Mouse (Mus musculus) gonadal fat pad, adult 2 months (tissue): Measurements from ENCODE around the gene Rrp7a. TPM values are rescaled to one million over a fixed set of nuclear protein-coding genes. Genes with fewer than 3 reads are reported as not detected.

Source experiments
- DNase-seq: peaks from one replicate; pipeline ENCODE4 v3.0.0-alpha.2; 2012; ENCODE audit warnings: low read depth
- polyA plus RNA-seq: library from polyadenylated mRNA; depleted of rRNA; stranded (reverse); fragments of >200 nt; gene quantifications from 2 replicates; pipeline ENCODE4 v1.2.3, GENCODE M21; 2012

Gene Rrp7a
- polyA plus RNA-seq, 1 experiment: 96.7 TPM

DNA sequence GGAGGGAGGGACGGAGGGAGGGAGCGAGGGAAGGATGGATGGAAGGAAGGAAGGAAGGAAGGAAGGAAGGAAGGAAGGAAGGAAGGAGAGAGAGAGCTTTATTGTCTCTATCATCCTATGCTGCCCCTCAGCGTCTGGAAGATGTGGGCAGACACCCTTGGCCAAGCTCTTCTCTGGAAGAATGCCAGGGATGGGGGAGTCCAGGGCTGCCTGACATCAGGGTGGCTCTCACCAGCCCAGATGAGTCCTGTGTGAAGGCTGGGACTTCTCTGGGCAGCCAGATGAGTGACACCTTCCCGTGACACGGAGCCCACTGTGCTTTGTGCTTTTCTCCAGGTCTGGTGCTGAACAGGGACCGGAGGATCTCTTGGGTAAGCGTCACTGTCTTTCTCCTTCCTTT is 10.7 kb downstream of the Rrp7a start:
- DNase-seq: no peak

DNA sequence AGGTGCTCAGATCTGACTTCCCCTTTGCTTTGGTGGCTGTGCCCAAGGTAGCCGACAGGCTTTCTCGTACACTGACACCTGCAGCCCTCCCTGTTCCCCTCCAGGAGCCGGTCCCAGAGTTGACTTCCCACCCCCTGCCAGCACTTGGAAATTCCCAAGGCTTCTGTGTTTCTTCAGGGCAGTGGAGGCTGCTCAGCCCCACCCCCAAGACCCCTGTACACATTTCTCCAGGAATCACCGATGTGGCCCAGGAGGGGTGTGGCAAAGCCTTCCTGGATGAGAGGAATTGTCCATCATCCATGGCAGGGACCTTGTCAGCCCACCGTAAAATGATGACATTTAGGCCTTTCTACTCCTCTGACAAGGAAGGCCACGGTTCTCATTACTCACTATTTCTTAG is 11.3 kb downstream of the Rrp7a start:
- DNase-seq: no peak

DNA sequence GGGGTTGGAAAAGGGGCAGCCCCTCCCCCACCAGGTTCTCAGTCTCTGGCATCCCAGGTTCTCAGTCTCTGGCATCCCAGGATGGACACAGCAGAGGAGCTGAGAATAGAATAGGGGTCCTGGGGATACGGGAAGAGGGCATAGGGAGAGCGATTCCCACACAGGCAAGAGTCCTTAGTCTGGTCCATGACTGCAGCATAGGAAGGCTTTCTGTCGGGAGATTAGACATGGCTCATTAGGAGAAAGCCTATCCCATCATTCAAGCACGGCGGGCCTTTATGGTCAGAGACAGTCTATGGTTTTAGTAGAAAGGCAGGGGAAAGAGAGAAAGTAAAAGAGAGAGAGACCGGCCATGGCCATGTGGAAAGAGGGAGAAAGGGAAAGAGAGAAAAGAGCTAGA is 14.8 kb downstream of the Rrp7a start:
- no peak for DNase-seq

DNA sequence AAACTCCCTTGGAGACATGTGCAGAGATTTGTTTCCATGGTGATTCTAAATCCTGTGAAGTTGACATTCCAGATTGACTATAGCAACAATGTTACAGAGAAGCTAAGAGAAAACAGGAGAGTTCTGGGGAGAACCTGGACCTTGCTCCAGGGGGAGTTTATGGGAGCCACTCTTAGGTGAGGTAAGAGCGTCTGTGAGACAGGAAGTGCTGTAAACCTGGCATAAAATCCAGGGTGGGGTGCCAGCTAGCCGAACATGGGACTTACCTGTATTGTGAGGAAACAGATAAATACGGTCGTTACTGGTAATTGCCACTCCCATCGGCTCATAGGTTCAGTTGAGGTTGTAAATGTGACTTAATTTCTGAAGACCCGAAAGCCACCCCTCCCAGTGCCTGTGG is 16.2 kb downstream of the Rrp7a start:
- no peak for DNase-seq

DNA sequence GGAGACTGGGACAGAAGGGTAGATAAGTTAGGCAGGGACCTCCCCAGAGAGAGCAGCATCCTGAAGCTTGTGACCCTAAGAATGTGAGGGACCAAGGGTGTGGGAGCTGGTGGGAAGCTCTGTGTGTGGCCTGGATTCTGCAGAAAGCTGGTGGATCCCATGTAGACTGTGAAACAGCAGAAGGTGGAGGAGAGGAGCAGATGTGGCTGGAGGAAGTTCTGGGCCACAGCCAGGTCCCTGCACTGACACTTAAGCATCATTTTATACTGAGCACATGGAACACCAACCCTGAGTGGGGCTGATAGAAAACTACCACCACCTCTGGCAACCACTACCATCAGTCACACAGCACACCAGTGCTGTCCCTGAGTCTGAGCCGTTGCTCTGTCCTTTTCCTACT is 19.5 kb downstream of the Rrp7a start:
- DNase-seq: no peak

DNA sequence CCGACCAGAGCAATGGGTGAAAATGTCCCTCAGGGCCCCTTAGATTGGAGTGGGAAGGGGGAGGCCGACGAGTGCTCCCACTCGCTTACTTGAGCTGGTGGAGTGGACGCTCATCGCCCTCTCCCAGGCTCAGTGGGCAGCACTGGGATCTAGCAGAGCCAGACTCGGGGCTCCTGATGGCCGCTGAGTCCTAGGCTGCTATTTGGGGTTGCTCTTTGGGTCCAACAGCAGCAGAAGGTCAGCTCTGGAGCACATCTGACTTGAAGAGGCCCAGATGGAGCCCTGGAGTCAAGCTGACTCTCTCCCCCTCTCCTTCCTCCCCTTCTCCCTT is 22.3 kb downstream of the Rrp7a start:
- DNase-seq: no peak

DNA sequence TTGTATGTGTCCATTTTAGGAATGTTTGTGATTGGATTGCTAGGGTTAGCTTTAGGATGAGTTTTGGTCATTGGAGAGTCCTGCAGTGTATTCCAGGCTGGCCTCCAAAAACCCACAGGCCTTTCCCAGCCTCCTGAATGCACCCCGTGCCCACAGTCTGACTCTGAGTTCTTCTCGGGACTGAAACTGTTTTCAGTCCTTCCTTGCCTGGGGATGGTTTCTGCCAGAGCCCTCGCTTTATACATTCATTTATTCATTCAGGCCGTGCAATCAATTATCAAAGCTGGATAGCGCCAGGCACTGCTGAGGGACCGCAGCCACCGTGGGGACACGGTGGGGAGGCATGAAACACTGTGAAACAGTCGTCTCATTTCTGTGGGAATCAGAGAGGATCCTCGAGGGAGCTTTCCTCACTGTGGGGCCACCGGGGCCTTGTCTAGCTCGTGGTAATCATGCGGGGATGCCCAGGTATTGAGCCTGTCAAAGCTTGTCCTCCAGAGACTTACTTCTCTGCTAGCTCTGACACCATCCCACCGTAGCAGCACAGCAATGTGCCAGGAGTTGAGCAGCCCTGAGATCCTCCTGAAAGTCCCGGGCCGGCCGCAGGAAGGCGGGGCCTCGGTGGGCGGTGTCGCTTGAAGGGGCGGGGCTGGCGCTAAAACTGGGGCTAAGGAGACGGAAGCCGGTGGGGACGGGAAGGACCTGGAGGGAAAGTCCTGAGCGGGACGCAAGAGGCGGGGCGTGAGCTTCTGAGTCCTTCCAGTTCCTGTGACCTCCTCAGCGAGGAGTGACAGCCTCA is 22.9 kb downstream of the Rrp7a start:
- no peak for DNase-seq

DNA sequence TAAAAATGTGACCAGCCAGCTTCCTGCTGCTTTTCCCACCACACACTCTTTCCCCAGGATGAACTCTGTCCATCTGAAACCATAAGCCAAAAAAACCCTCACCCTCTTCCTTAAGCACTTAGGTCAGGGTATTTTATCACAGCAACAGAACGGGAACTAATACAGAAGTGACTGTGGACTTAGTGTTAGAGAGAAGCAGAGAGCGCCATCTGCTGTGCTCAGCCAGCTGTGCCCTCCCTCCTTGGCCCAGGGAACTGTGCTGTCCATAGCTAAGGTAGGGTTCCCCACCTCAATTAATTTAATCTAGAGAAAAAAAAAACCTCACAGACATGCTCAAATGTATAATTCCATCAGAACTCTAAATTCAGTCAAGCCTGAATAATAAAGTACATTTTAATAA is 26.7 kb downstream of the Rrp7a start:
- DNase-seq: no peak

DNA sequence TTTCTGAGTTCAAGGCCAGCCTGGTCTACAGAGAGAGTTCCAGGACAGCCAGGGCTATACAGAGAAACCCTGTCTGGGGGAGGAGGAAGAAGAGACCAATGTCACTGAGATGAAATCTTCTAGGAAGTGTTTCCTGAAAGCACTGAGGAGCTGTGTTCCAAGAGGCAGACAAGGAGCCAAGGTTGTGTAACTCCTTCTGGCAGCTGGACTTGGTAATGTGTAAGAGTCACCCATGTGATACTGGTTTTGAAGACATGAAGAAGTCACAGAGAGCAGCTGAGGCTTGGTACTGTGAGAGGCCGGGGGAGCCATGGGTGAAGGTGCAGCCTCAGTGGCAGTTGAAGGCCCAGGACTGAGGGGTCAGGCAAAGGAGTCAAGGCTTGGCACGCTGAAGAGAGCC is 28.9 kb downstream of the Rrp7a start:
- peak; percentile 96 for DNase-seq

DNA sequence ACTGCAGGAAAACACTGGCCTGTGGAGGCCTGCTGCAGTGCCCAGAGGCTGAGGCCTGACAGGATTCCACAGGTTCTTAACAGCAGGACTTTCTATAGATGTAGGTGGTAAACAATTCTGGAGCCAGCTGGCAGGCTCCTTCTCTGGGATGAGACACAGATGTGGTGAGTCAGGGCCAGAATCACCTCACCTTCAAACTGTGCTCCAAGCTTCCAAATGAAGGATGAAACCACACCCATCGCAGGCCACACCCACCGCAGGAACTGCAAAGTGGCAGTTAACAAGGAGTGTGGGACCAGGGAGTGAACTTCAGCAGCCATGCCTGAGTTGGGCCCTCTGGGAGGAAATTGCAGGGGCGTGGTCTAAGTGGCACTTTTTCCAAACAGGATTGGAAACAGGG is 31.7 kb downstream of the Rrp7a start:
- DNase-seq: peak; percentile 98

DNA sequence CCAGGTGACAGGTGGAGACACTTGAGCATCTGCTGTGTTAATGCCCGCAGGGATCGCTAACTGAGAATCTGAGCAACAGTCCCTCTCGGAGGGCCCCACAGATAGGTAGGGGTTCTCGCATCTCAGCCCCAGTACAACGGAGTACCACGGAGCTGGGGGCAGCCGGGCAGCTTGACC is 33.3 kb downstream of the Rrp7a start, which contains the start of gene Serhl:
Serhl (plus strand) TSS at position 78 of the 177 bp plus-strand sequence.
- no peak for DNase-seq

DNA sequence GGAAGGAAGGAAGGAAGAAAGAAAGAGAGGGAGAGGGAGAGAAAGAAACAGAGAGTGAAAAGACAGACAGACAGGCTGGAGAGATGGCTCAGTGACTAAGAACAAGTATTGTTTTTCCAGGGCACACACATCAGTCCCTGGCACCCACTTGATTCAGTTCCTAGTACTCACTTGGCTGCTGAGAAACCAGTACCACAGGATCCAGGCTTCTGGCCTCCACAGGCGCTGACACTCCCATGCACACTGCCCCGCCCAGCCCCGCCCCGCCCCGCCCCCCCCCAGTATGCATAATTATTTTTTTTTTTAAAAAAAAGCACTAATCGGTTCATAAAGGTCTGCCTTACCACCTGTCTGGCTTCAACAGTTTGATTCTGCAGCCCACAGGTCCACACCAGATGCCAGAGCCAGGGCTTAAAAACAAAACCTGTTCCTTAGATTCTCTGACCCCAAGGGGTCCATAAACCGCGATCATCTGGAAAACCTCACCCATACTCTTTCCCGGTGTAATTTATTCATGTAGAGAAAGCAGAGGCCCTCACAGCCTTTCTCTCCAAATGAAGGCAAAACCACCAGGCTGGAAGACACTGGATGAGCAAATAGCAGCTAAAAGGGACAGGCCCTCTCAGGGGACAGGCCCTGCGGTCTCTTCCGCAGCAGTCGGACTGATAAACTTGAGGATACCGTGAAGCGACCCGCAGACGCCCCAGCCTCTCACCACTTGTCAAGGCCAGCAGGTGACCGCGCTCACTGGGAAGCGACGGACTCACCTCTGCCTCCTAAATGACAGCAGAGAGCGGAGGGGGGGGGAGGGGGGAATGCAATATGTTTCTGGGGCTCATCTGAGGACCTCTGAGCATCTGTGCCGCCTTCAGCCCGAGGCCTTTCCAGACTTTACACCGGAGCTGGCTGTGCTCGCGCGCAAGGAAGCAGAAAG is 33.8 kb downstream of the Rrp7a start:
- DNase-seq: no peak

DNA sequence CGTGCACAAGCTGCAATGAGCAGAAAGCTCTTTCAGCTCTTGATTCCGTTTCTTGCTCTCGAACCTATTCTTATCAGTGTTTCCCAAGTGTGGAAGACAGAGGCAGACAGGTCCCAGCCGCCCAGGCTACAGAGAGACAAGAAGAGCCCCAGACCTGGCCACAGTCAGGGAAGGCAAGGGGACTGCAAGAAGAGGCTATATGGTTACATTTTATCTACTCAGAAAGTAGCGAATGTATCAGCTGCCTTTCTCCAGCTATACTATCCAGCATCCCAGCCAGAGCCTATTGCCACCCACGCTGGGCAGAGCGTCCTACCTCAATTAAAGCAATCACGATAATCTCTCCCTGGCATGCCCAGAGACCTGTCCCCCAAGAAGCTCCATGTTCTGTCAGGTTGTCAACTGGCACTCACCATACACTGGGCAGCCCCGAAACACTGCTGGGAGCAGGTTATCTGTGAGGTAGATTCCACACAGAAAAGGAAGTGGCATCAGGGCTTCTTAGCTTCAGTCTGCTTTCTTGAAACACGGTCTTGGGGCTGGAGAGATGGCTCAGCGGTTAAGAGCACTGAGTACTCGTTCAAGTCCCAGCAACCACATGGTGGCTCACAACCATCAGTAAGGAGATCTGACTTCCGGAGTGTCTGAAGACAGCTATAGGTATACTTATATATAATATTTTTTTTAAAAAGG is 35.8 kb downstream of the Rrp7a start:
- DNase-seq: no peak

DNA sequence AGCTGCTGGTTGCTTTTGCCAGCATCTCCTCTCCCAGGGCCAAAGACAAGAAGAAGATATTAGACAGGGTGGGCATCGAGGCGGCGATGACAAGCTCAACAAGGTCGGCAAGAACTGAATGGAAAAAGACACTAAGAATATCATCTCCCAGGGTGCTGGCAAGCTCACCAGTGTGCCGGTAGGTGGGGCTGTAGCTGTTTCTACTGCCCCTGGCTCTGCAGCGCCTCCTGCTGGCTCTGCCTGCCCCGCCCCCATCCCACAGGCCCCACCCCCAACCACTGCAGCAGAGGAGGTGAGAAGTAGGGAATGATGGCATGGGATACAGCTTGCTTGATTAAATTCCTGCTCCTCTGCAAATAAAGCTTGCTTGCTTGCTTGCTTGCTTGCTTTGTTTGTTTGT is 36.7 kb downstream of the Rrp7a start:
- no peak for DNase-seq

DNA sequence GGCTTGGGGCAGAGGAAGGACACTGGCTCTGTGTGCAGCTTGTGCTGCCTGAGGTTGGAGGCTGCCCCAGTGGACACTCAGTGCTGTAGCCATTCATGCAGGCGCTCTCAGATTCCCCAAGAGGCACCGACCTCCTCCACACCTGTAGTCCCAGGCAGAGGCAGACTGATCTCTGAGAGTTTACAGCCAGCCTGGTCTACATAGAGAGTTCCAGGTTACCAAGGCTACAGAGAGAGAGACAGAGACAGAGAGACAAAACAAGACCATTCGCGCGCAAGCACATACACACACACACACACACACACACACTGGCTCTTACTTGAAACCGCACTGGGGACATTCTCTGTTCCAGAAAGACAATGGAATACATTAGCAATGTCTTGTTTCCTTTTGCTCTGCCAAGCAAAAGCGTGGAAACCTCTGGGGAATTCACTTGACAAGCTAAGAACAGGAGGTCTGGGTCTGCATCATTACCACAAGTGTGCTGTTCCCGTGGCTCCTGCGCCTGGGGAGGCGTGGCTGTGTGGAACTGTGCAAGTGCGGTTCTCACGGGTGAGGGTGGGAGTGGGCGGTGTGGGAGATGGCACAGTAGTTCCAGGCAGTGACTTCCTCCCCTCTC is 38.5 kb downstream of the Rrp7a start:
- no peak for DNase-seq

DNA sequence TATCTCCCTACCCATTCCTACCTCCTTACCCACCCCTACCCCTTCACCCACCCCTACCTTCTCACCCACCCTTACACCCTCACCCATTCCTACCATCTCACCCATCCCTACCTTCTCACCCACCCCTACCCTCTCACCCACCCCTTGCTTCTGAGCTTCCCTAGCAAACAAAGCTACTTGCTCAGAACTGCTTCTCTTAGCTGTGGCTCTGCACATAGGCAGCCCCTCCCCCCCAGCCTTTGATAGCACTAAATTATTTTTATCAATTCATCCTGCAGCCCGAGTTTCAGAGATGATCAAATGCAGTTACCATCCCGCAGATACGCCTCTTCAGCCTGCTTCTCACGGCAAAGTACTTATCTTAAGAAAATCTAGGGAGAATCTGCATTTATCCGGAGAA is 39.1 kb downstream of the Rrp7a start:
- DNase-seq: no peak

DNA sequence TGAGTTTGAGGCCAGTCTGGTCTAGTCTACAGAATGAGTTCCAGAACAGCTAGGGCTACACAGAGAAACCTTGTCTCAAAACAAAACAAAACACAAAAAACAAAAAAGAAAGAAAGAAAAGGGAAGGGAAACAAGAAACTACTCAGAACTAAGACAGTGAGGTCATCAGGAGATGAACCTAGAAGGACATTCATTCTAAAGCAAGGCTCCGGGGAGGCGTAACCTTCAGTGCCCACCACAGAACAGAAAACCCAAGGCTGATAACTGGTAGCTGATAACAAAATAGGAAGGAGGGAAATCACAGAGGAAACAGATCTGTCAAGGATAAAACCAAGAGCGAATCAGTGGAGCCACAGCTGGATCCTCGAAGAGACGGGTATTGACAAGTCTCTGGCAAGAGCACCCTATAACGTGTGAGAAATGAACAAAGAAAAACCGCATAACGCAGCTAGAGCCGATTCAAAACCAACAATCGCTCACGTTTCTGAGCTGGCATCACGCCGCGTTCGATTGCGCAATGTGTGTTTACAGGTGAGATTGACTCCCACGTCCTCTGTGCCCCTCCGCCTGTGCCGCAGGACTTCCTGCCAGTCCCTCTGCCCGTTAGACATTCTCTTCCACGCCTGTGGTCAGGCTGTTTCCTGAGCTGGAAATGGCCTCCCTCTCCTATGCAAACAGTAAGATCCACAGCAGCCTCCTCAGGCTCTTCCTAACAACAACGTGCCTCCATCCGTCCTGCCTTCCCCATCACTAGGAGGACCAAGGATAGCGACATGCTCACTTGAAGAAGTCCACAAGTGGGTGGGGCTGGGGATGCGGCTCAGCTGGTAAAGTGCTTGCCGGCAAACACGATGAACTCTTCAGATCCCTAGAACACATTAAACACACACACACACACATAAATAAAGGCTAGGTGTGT is 46.7 kb downstream of the Rrp7a start:
- no peak for DNase-seq

DNA sequence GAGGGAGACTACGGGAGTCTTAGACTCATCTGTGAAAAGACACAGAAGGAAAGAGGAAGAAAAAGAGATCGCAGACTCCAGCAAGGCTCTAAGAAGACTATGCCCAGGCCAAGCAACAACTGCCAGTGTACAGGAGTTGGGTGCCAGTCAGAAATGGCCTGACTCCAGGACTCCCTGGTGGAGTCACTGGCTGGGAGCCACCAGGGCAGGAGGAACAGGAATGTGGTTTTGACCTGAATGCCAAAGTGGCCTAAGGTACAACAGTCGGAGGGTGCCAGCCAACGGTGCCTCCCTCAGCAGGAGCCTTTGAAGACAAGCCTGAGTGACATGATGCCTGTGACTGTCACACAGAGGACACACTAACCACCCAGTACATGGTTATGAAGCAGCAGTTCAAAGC is 48.4 kb downstream of the Rrp7a start:
- no peak for DNase-seq

DNA sequence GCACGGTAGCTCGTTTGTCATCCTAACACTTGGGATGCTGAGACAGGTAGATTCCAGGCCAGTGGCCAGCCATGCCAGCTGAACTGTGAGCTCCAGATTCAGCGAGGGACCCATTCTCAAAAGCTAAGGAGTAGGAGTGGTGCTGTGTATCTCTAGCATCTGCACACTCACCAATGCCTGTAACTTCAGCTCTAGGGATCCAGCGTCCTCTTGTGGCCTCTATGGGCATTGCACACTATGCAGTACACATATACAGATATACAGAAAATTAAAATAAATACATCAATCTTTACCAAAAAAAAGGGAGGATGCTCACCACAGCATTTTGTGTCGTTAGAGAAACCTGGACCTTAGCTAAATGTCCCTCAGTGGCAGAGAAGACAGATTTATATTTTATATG is 50.8 kb downstream of the Rrp7a start:
- no peak for DNase-seq

DNA sequence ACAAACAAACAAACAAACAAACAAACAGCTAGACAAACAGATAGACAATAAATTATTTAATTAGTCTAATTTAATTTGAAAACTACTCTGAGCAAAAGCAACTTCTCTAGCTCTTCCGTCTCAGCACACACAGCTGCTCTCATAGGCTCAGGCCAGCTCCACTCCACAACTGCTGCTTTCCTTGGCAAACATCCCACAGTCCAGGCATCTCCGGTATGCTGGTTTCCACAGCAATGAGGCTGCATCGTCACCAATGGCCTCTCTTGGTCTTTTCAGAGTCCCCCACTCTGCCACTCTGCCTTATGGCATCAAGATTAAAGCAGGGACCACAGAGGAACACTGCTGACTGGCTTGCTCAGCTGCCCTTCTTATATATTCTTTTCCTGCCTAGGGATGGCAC is 51.7 kb downstream of the Rrp7a start:
- no peak for DNase-seq

DNA sequence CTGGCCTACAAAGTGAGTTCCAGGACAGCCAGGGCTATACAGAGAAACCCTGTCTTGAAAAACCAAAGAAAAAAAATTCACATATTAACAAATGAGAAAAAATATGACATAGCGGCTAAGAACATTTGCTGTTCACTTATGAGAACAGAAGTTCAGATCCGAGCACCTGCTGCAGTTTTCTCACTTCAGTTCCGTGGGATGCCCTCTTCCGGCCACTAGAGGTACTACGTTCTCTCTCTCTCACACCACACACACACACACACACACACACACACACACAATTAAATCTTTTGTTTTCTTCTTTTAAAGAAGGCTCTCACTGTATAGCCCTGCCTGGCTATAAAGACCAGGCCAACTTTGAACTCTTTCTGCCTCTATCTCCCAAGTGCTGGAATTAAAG is 54.3 kb downstream of the Rrp7a start:
- DNase-seq: no peak
